Mouse (Mus musculus) midbrain, postnatal 0 days (tissue): ENCODE measurements around the gene Sapcd1. TPM values are rescaled to one million over a fixed set of nuclear protein-coding genes. Genes with fewer than 3 reads are reported as not detected.

Experiments used
- ATAC-seq: fragments of 200-750 bp; cut with Nextera tagmentation; 2 replicates; pipeline ENCODE4 v1.8.0; 2017; ENCODE audit warnings: moderate number of reproducible peaks, mild to moderate bottlenecking, moderate TSS enrichment, moderate library complexity; ENCODE audit not compliant: low FRiP score
- DNase-seq: peaks from one replicate; pipeline ENCODE4 v3.0.0-alpha.2; 2015; ENCODE audit warnings: low spot score
- H3K27ac ChIP-seq: fragments of 300-500 bp; sonication (generic); 2 replicates; pipeline ENCODE4 v1.5.1; 2014; ENCODE audit warnings: low read depth, mild to moderate bottlenecking, low read length, mixed read lengths
- H3K27me3 ChIP-seq: fragments of 300-500 bp; sonication (generic); 2 replicates; pipeline ENCODE4 v1.6.1; 2014; ENCODE audit warnings: low read length, control low read depth, mixed read lengths; ENCODE audit not compliant: insufficient read depth
- H3K36me3 ChIP-seq: fragments of 300-500 bp; sonication (generic); 2 replicates; pipeline ENCODE4 v1.6.1; 2014; ENCODE audit warnings: low read length, control low read depth, mixed read lengths; ENCODE audit not compliant: insufficient read depth
- H3K4me1 ChIP-seq: fragments of 300-500 bp; sonication (generic); 2 replicates; pipeline ENCODE4 v1.6.1; 2014; ENCODE audit warnings: mild to moderate bottlenecking, control low read depth, antibody characterized with exemption, low read length, mixed read lengths; ENCODE audit not compliant: insufficient read depth
- H3K4me2 ChIP-seq: fragments of 300-500 bp; sonication (generic); 2 replicates; pipeline ENCODE4 v1.6.1; 2014; ENCODE audit warnings: low read depth, mild to moderate bottlenecking, low read length, mixed read lengths; ENCODE audit not compliant: poor library complexity, severe bottlenecking
- H3K4me3 ChIP-seq: fragments of 300-500 bp; sonication (generic); 2 replicates; pipeline ENCODE4 v1.5.1; 2014; ENCODE audit warnings: low read depth, mild to moderate bottlenecking, low read length, moderate library complexity
- H3K9ac ChIP-seq: fragments of 300-500 bp; sonication (generic); replicated peaks from 2 replicates; pipeline ENCODE4 v1.6.1; 2014; ENCODE audit warnings: mild to moderate bottlenecking, low read length, moderate library complexity, mixed read lengths; ENCODE audit not compliant: poor library complexity, severe bottlenecking
- H3K9me3 ChIP-seq: fragments of 300-500 bp; sonication (generic); 2 replicates; pipeline ENCODE4 v1.6.1; 2016; ENCODE audit warnings: low read length, control low read depth
- CTCF ChIP-seq: IDR thresholded peaks from 2 replicates; pipeline ENCODE4 v1.5.1; 2016; ENCODE audit warnings: antibody characterized with exemption, mild to moderate bottlenecking
- WGBS: fragments of 180-500 bp; shearing (Covaris S2); extraction: QIAGEN DNeasy Blood & Tissue Kit; methylation state at CpG from one replicate; pipeline ENCODE4 v1.1.7; 2014; 5-methylcytosine and 5-hydroxymethylcytosine counted together
- polyA plus RNA-seq: library from polyadenylated mRNA; unstranded; fragments of >200 nt; fragmentation: Nextera tagmentation; extraction: Ambion mirVana; gene quantifications from 2 replicates; pipeline ENCODE4 v1.2.1, GENCODE M21; 2015
- total RNA-seq: library from RNA; depleted of rRNA; stranded (reverse); fragments of >200 nt; gene quantifications from 2 replicates; pipeline ENCODE4 v1.2.3, GENCODE M21; 2014

The Sapcd1 gene
- total and polyA plus RNA-seq, 2 experiments from 2014 or later: 1.5 TPM; not detected in 1

GRCm38 (mm10) chr17:34984218-34984617 lies 43.6 kb downstream of the Sapcd1 start:
- no peak overlapping the region for H3K4me2 ChIP-seq
- H3K4me1 ChIP-seq: no peaks in the 10 kb centered on the region; the same call in 1 of the 2 replicates
- no peak overlapping the region for H3K4me3 ChIP-seq
- ATAC-seq (no peak), DNase-seq (peak; percentile 53)
- peaks cover 7% of the 10 kb centered on the region for H3K36me3 ChIP-seq
- H3K9me3 ChIP-seq: no peaks in the 10 kb centered on the region
- WGBS: 73% methylated on average over 2 of the region's 2 CpGs
- H3K27ac ChIP-seq: no peak overlapping the region
- no peaks in the 10 kb centered on the region for H3K27me3 ChIP-seq
- no peak overlapping the region for H3K9ac ChIP-seq
- peak; percentile 80 for TF ChIP-seq CTCF

GRCm38 (mm10) chr17:34982328-34982727 lies 45.5 kb downstream of the Sapcd1 start:
- TF ChIP-seq CTCF: no peak
- no peaks in the 10 kb centered on the region for H3K27me3 ChIP-seq
- WGBS: 1% methylated on average over 15 of the region's 15 CpGs
- H3K36me3 ChIP-seq: peaks cover 7% of the 10 kb centered on the region
- no peak; the same call in 1 of the 2 replicates for ATAC-seq
- H3K27ac ChIP-seq: peak overlapping the region; percentile 94; the same call in 1 of the 2 replicates
- no peak for DNase-seq
- no peaks in the 10 kb centered on the region for H3K9me3 ChIP-seq
- peak overlapping the region; percentile 99 for H3K4me2 ChIP-seq
- H3K4me3 ChIP-seq: peak overlapping the region; percentile 81
- no peaks in the 10 kb centered on the region; the same call in 1 of the 2 replicates for H3K4me1 ChIP-seq
- H3K9ac ChIP-seq: peak overlapping the region; percentile 84

GRCm38 (mm10) chr17:34981690-34982180 lies 46.1 kb downstream of the Sapcd1 start, which contains the start of gene Lsm2:
Gene Lsm2 (plus strand): TSS chr17:34981862.
- Histone ChIP-seq H3K27me3 (no peaks in the 10 kb centered on the region), H3K9ac (peak within 1 kb of the TSS; percentile 84), H3K9me3 (no peaks in the 10 kb centered on the region), H3K27ac (peak within 1 kb of the TSS; percentile 94), H3K4me3 (peak within 1 kb of the TSS; percentile 81), H3K4me1 (no peaks in the 10 kb centered on the region; the same call in 1 of the 2 replicates), H3K4me2 (peak within 1 kb of the TSS; percentile 99), H3K36me3 (peaks cover 7% of the 10 kb centered on the region)
- DNase-seq (peak; percentile 95), ATAC-seq (peak; percentile 95)
- WGBS: under 1% methylated on average over 56 of the region's 58 CpGs
- peak; percentile 14 for TF ChIP-seq CTCF

- peak overlapping the region; percentile 81 for H3K4me3 ChIP-seq
- H3K36me3 ChIP-seq: peaks cover under 1% of the 10 kb centered on the region
- DNase-seq (peak; percentile 65), ATAC-seq (no peak)
- 18% methylated on average over 2 of the region's 2 CpGs for WGBS
- H3K27ac ChIP-seq: no peak overlapping the region
- peak overlapping the region; percentile 99 for H3K4me2 ChIP-seq
- H3K9ac ChIP-seq: peak overlapping the region; percentile 20; the same call in 1 of the 2 replicates
- TF ChIP-seq CTCF: peak; percentile 74
- H3K27me3 ChIP-seq: no peaks in the 10 kb centered on the region
- H3K9me3 ChIP-seq: no peaks in the 10 kb centered on the region
- H3K4me1 ChIP-seq: no peaks in the 10 kb centered on the region; the same call in 1 of the 2 replicates
Measured at GRCm38 (mm10) chr17:34980655-34981054, 47.2 kb downstream of the Sapcd1 start.

- WGBS: 94% methylated on average over 4 of the region's 4 CpGs
- no peak for TF ChIP-seq CTCF
- H3K9ac ChIP-seq: no peak overlapping the region
- H3K4me3 ChIP-seq: no peak overlapping the region
- ATAC-seq (no peak), DNase-seq (no peak)
- H3K27me3 ChIP-seq: no peaks in the 10 kb centered on the region
- H3K4me1 ChIP-seq: no peaks in the 10 kb centered on the region; the same call in 1 of the 2 replicates
- H3K36me3 ChIP-seq: no peaks in the 10 kb centered on the region
- no peak overlapping the region for H3K27ac ChIP-seq
- H3K4me2 ChIP-seq: no peak overlapping the region
- H3K9me3 ChIP-seq: no peaks in the 10 kb centered on the region
Measured at GRCm38 (mm10) chr17:34979631-34980030, 48.2 kb downstream of the Sapcd1 start.

- Histone ChIP-seq H3K4me1 (no peaks in the 10 kb centered on the region; the same call in 1 of the 2 replicates), H3K27ac (no peak overlapping the region), H3K9me3 (no peaks in the 10 kb centered on the region), H3K27me3 (no peaks in the 10 kb centered on the region), H3K4me2 (no peak overlapping the region), H3K4me3 (no peak overlapping the region), H3K9ac (no peak overlapping the region), H3K36me3 (no peaks in the 10 kb centered on the region)
- TF ChIP-seq CTCF: no peak
- 90% methylated on average over 27 of the region's 27 CpGs for WGBS
- no peak for ATAC-seq
- DNase-seq: no peak
Measured at GRCm38 (mm10) chr17:34978239-34978638, 49.6 kb downstream of the Sapcd1 start.
